Mouse (Mus musculus): ENCODE data around the gene Rbfox1. TPM values are rescaled to one million over a fixed set of nuclear protein-coding genes. Genes with fewer than 3 reads are reported as not detected.
A peak's percentile ranks its signal among the peaks of the same experiment; 100 is the strongest.

Rbfox1 gene
- polyA plus RNA-seq, 1 experiment from 2014 or later: 3.9 TPM

GRCm38 (mm10) chr16:7146454-7146853, 1261.3 kb downstream of the Rbfox1 start:
- ATAC-seq: no peak
- H3K4me2 ChIP-seq (ENCODE audit: low read depth, low read length): no peak overlapping the region
- WGBS: 56% methylated on average over 6 of the region's 6 CpGs

GRCm38 (mm10) chr16:7147884-7148283, 1262.7 kb downstream of the Rbfox1 start:
- no peaks in the 10 kb centered on the region for H3K27me3 ChIP-seq (replicated peaks; ENCODE audit: control insufficient read depth, insufficient read depth, low read length)
- no peaks in the 10 kb centered on the region for H3K9me3 ChIP-seq (ENCODE audit: control insufficient read depth, low read length)
- peaks cover 10% of the 10 kb centered on the region; the same call in 1 of the 2 replicates for H3K4me1 ChIP-seq (ENCODE audit: control insufficient read depth, insufficient read depth, low read length)
- WGBS: 77% methylated on average over 2 of the region's 2 CpGs
- H3K4me2 ChIP-seq (ENCODE audit: low read depth, low read length): no peak overlapping the region
- no peak overlapping the region for H3K27ac ChIP-seq (ENCODE audit: low read length)
- H3K36me3 ChIP-seq (ENCODE audit: control insufficient read depth, insufficient read depth, low read length): no peaks in the 10 kb centered on the region
- ATAC-seq: no peak
- H3K4me3 ChIP-seq (ENCODE audit: low read length): no peak overlapping the region
- no peak overlapping the region for H3K9ac ChIP-seq (ENCODE audit: low read depth, low read length)

More at GRCm38 (mm10) chr16:7146454-7146853, 1261.3 kb downstream of the Rbfox1 start:
- no peaks in the 10 kb centered on the region for H3K36me3 ChIP-seq (ENCODE audit: control insufficient read depth, insufficient read depth, low read length)
- no peaks in the 10 kb centered on the region for H3K9me3 ChIP-seq (ENCODE audit: control insufficient read depth, low read length)
- H3K4me3 ChIP-seq (ENCODE audit: low read length): no peak overlapping the region
- peaks cover 10% of the 10 kb centered on the region; the same call in 1 of the 2 replicates for H3K4me1 ChIP-seq (ENCODE audit: control insufficient read depth, insufficient read depth, low read length)
- H3K27me3 ChIP-seq (replicated peaks; ENCODE audit: control insufficient read depth, insufficient read depth, low read length): no peaks in the 10 kb centered on the region
- H3K27ac ChIP-seq (ENCODE audit: low read length): no peak overlapping the region
- H3K9ac ChIP-seq (ENCODE audit: low read depth, low read length): no peak overlapping the region

DNA sequence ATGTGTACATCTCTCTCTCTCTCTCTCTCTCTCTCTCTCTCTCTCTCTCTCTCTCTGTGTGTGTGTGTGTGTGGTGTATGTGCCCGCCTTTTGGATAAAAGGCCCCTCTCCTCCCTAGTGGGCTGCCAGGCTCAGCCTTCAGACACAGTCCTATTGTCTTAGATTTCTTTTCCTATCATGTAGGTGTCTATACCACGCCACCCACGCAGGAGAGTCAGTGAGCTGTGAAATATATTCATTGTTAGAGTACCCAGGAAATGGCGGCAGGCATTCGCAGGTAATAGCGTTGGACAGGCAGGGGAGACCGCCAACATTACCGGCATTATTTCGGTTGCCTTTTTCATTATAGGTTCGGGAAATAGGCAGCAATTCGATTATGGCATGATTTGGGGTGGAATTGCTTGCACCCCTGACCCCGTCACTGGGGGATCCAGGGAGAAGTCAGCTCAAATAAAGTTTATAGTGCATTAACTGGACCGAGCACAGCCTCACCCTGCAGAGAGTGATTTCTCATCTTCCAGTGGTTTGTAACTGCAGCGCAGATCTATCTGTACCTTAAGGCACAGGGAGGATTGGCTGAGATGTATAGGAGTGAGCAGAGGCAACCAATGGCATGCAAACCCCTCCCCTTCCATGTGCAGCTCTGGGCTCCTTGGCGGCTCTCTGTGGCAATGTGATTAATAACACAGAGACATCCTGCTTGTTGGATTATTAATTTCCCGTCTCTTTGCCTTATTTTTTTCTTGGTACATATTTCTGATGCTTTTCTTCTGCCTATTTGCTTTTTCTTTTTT, 1264.1 kb downstream of the Rbfox1 start:
- Histone ChIP-seq H3K27ac (ENCODE audit: low read length) (no peak overlapping the region), H3K9ac (ENCODE audit: low read depth, low read length) (no peak overlapping the region), H3K4me1 (ENCODE audit: control insufficient read depth, insufficient read depth, low read length) (peaks cover 10% of the 10 kb centered on the region; the same call in 1 of the 2 replicates), H3K4me3 (ENCODE audit: low read length) (no peak overlapping the region), H3K27me3 (replicated peaks; ENCODE audit: control insufficient read depth, insufficient read depth, low read length) (no peaks in the 10 kb centered on the region), H3K9me3 (ENCODE audit: control insufficient read depth, low read length) (no peaks in the 10 kb centered on the region), H3K36me3 (ENCODE audit: control insufficient read depth, insufficient read depth, low read length) (no peaks in the 10 kb centered on the region), H3K4me2 (ENCODE audit: low read depth, low read length) (no peak overlapping the region; the same call in 1 of the 2 replicates)
- WGBS: 64% methylated on average over 16 of the region's 16 CpGs
- peak; percentile 62 for ATAC-seq

- Histone ChIP-seq H3K4me2 (ENCODE audit: low read depth, low read length) (peak overlapping the region; percentile 14; the same call in 1 of the 2 replicates), H3K4me3 (ENCODE audit: low read length) (no peak overlapping the region), H3K27me3 (replicated peaks; ENCODE audit: control insufficient read depth, insufficient read depth, low read length) (no peaks in the 10 kb centered on the region), H3K27ac (ENCODE audit: low read length) (peak overlapping the region; percentile 47; the same call in 1 of the 2 replicates), H3K4me1 (ENCODE audit: control insufficient read depth, insufficient read depth, low read length) (peaks cover 10% of the 10 kb centered on the region; the same call in 1 of the 2 replicates), H3K36me3 (ENCODE audit: control insufficient read depth, insufficient read depth, low read length) (no peaks in the 10 kb centered on the region), H3K9ac (ENCODE audit: low read depth, low read length) (no peak overlapping the region), H3K9me3 (ENCODE audit: control insufficient read depth, low read length) (no peaks in the 10 kb centered on the region)
- 19% methylated on average over 8 of the region's 8 CpGs for WGBS
- ATAC-seq: peak; percentile 84
These were observed 1265.1 kb downstream of the Rbfox1 start for GRCm38 (mm10) chr16:7150201-7150791.

DNA sequence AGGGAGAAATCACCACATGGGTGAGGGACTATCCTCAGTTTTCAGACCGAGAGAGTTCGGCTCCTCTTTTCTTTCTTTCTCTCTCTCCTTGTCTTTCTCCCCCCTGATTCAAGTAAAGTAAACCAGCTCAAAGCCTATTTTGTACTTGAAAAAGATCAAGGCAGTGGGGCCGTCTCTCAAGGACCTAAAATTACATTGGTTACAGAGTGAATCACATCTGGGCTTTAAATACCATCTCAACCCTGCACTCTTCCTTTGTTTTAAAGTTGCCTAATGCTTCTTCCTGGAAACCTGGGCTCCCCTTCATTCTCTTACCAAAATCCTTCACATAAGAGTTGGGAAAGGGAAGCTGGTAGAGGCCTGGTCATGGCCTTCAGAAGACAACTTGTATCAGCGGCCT, 1267.2 kb downstream of the Rbfox1 start:
- Histone ChIP-seq H3K27me3 (replicated peaks; ENCODE audit: control insufficient read depth, insufficient read depth, low read length) (no peaks in the 10 kb centered on the region), H3K36me3 (ENCODE audit: control insufficient read depth, insufficient read depth, low read length) (no peaks in the 10 kb centered on the region), H3K4me3 (ENCODE audit: low read length) (no peak overlapping the region), H3K4me1 (ENCODE audit: control insufficient read depth, insufficient read depth, low read length) (peaks cover 10% of the 10 kb centered on the region; the same call in 1 of the 2 replicates), H3K27ac (ENCODE audit: low read length) (no peak overlapping the region), H3K9me3 (ENCODE audit: control insufficient read depth, low read length) (no peaks in the 10 kb centered on the region), H3K4me2 (ENCODE audit: low read depth, low read length) (no peak overlapping the region), H3K9ac (ENCODE audit: low read depth, low read length) (no peak overlapping the region)
- 72% methylated on average over 4 of the region's 4 CpGs for WGBS
- ATAC-seq: no peak

DNA sequence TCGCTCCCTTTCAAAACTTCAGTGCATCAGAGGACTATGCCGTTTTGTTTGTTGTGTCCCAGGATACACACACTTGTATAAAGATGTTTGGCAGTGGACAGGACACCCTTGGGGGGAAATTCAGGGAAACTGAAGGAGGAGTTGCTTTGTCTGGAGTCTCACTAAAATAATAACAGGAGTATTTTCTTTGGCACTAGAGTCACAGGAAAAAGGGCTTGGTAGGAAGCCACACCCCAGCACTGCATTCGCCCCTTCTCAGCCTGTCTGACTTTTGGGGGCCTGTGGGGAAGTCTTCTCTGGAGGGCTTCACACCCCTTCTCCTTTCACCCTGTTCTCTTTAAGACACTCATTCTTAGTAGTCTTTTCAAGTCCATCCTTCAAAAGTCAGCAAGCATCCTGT, 1269.5 kb downstream of the Rbfox1 start:
- ATAC-seq: no peak
- Histone ChIP-seq H3K9ac (ENCODE audit: low read depth, low read length) (no peak overlapping the region), H3K27me3 (replicated peaks; ENCODE audit: control insufficient read depth, insufficient read depth, low read length) (no peaks in the 10 kb centered on the region), H3K4me3 (ENCODE audit: low read length) (no peak overlapping the region), H3K9me3 (ENCODE audit: control insufficient read depth, low read length) (no peaks in the 10 kb centered on the region), H3K4me1 (ENCODE audit: control insufficient read depth, insufficient read depth, low read length) (peaks cover 7% of the 10 kb centered on the region; the same call in 1 of the 2 replicates), H3K36me3 (ENCODE audit: control insufficient read depth, insufficient read depth, low read length) (no peaks in the 10 kb centered on the region), H3K27ac (ENCODE audit: low read length) (no peak overlapping the region), H3K4me2 (ENCODE audit: low read depth, low read length) (no peak overlapping the region)
- WGBS: 77% methylated on average over 3 of the region's 3 CpGs

DNA sequence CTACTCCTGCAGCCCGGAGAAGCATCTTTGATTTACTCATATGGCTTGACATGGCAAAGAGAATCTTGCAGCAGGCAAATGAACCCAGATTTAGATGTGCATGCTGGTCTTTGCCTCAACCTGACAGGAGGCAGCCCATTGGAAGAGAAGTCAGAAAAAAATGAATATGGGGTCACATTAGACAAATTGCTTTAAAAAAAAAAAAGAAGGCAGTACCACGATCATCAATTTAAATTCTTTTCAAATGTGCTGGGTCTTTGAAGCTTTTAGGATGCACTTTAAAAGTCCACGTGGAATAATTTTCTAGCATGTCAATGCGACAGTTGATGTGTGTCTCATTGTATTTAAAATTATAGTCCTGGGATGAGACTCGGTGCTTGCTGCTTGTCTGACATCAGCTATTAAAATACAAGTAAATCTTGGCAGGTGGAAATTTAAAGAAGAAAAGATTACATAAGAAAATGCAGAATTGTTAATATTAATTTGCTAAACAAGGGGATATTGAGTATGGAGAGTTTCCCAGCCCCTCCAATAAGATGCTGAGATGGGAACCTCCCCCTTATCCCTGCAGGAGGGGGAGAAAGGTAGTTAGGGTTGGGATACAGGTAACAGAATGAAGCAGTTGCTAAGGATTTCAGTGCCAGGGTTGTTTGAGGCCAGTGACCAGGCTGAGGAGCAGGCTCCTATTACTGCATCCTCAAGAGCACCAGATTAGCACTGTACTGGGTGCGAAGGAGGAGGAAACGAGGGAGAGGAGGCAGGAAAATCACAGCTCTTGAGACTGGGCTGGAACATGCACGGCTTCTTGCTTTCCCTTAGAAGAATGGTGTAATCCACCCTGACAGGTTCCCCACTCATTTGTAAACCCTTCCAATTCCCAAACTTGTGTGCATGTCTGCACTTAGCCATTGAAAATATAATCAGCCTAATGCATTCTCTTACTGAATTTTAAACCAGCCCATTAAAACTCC, 1274.0 kb downstream of the Rbfox1 start:
- H3K4me3 ChIP-seq (ENCODE audit: low read length): no peak overlapping the region
- H3K36me3 ChIP-seq (ENCODE audit: control insufficient read depth, insufficient read depth, low read length): no peaks in the 10 kb centered on the region
- no peaks in the 10 kb centered on the region for H3K27me3 ChIP-seq (replicated peaks; ENCODE audit: control insufficient read depth, insufficient read depth, low read length)
- no peaks in the 10 kb centered on the region for H3K9me3 ChIP-seq (ENCODE audit: control insufficient read depth, low read length)
- H3K4me1 ChIP-seq (ENCODE audit: control insufficient read depth, insufficient read depth, low read length): no peaks in the 10 kb centered on the region
- H3K4me2 ChIP-seq (ENCODE audit: low read depth, low read length): no peak overlapping the region
- H3K9ac ChIP-seq (ENCODE audit: low read depth, low read length): no peak overlapping the region
- ATAC-seq: no peak
- H3K27ac ChIP-seq (ENCODE audit: low read length): no peak overlapping the region
- 78% methylated on average over 8 of the region's 8 CpGs for WGBS

GRCm38 (mm10) chr16:7159827-7160217, 1274.7 kb downstream of the Rbfox1 start:
- Histone ChIP-seq H3K4me2 (ENCODE audit: low read depth, low read length) (no peak overlapping the region), H3K4me3 (ENCODE audit: low read length) (no peak overlapping the region), H3K9me3 (ENCODE audit: control insufficient read depth, low read length) (no peaks in the 10 kb centered on the region), H3K27ac (ENCODE audit: low read length) (no peak overlapping the region), H3K36me3 (ENCODE audit: control insufficient read depth, insufficient read depth, low read length) (no peaks in the 10 kb centered on the region), H3K4me1 (ENCODE audit: control insufficient read depth, insufficient read depth, low read length) (no peaks in the 10 kb centered on the region), H3K9ac (ENCODE audit: low read depth, low read length) (no peak overlapping the region), H3K27me3 (replicated peaks; ENCODE audit: control insufficient read depth, insufficient read depth, low read length) (no peaks in the 10 kb centered on the region)
- 76% methylated on average over 6 of the region's 6 CpGs for WGBS
- ATAC-seq: no peak

- no peaks in the 10 kb centered on the region for H3K4me1 ChIP-seq (ENCODE audit: control insufficient read depth, insufficient read depth, low read length)
- no peaks in the 10 kb centered on the region for H3K27me3 ChIP-seq (replicated peaks; ENCODE audit: control insufficient read depth, insufficient read depth, low read length)
- H3K9me3 ChIP-seq (ENCODE audit: control insufficient read depth, low read length): no peaks in the 10 kb centered on the region
- no peak overlapping the region for H3K4me2 ChIP-seq (ENCODE audit: low read depth, low read length)
- no peak overlapping the region for H3K9ac ChIP-seq (ENCODE audit: low read depth, low read length)
- H3K4me3 ChIP-seq (ENCODE audit: low read length): no peak overlapping the region
- H3K36me3 ChIP-seq (ENCODE audit: control insufficient read depth, insufficient read depth, low read length): no peaks in the 10 kb centered on the region
- no peak overlapping the region for H3K27ac ChIP-seq (ENCODE audit: low read length)
- ATAC-seq: no peak
- 60% methylated on average over 4 of the region's 4 CpGs for WGBS
These were observed 1277.0 kb downstream of the Rbfox1 start for GRCm38 (mm10) chr16:7162168-7162567.
